ENCODE assay signal across 37 mouse cellular contexts in the genomic region with DNA sequence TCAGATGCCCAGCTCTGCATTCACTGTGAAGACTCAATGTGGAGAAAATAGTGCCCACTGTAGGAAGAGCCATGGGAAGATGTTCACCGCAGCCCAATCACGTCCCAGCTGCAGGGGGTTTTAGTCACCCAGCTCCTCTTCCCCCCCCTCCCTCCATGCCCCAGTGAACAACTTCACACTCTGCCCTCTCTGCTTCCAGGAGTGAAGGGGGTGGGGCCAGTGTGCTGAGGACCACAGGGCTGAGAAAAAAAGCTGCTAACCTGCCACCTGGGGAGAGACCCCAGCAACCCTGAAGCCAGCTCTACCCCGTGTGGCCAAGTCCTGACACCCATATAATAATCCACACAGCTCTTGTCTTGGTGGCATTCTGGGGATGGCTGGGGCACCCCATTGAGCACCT. TPM values are rescaled to one million over a fixed set of nuclear protein-coding genes. Genes with fewer than 3 reads are reported as not detected.
"Had no signal": no experiment of that assay in that cellular context is flagged by ENCODE, and none has a peak within 500 bp of the region (broad histone marks: within the 10 kb centered on the region; RNA-seq: fewer than 3 reads in every experiment).

No protein-coding gene starts in this region.

- H3K9ac ChIP-seq: limb, embryonic 12.5 days; limb, embryonic 13.5 days; limb, embryonic 15.5 days; liver, embryonic 12.5 days; liver, embryonic 13.5 days; liver, embryonic 14.5 days; liver, embryonic 15.5 days; liver, postnatal 0 days; lung, embryonic 14.5 days; lung, embryonic 15.5 days; midbrain, embryonic 12.5 days; midbrain, embryonic 13.5 days; midbrain, embryonic 15.5 days; neural tube, embryonic 12.5 days; neural tube, embryonic 13.5 days had no signal

- H3K36me3 ChIP-seq: limb, embryonic 10.5 days; limb, embryonic 12.5 days; limb, embryonic 13.5 days; limb, embryonic 15.5 days; liver, embryonic 12.5 days; liver, embryonic 13.5 days; liver, embryonic 15.5 days; lung, embryonic 15.5 days; midbrain, embryonic 10.5 days; midbrain, embryonic 12.5 days; midbrain, embryonic 13.5 days; midbrain, embryonic 15.5 days; neural tube, embryonic 12.5 days; neural tube, embryonic 13.5 days had no signal

- H3K27ac ChIP-seq: limb, embryonic 12.5 days; limb, embryonic 13.5 days; limb, embryonic 15.5 days; liver, embryonic 12.5 days; liver, embryonic 13.5 days; liver, embryonic 14.5 days; liver, embryonic 15.5 days; lung, embryonic 15.5 days; macrophage; midbrain, embryonic 10.5 days; midbrain, embryonic 12.5 days; midbrain, embryonic 13.5 days; midbrain, embryonic 15.5 days; neural tube, embryonic 12.5 days; neural tube, embryonic 13.5 days had no signal

- H3K27me3 ChIP-seq: limb, embryonic 12.5 days; limb, embryonic 13.5 days; limb, embryonic 15.5 days; liver, embryonic 12.5 days; liver, embryonic 13.5 days; liver, embryonic 15.5 days; lung, embryonic 15.5 days; megakaryocyte, embryonic 14.5 days; midbrain, embryonic 12.5 days; midbrain, embryonic 13.5 days; midbrain, embryonic 15.5 days; neural tube, embryonic 12.5 days; neural tube, embryonic 13.5 days had no signal

- ATAC-seq: liver, embryonic 12.5 days; liver, postnatal 0 days; lung, postnatal 0 days; midbrain, embryonic 13.5 days; midbrain, embryonic 15.5 days; midbrain, embryonic 16.5 days had no signal

- H3K4me1 ChIP-seq: limb, embryonic 15.5 days; liver, embryonic 12.5 days; liver, embryonic 13.5 days; liver, embryonic 15.5 days; lung, embryonic 15.5 days; megakaryocyte, embryonic 14.5 days; midbrain, embryonic 12.5 days; midbrain, embryonic 13.5 days; midbrain, embryonic 15.5 days; neural tube, embryonic 12.5 days had no signal

- DNase-seq: left cerebral cortex, postnatal 4 days; liver; liver, embryonic 13.5 days; liver, postnatal 0 days; lung, adult 18-20 months; lung, adult 2 months; lung, embryonic 14.5 days; lung, postnatal 10 days; lung, postnatal 14 days; lung, postnatal 36 days; lung, postnatal 4 days; midbrain, embryonic 14.5 days had no signal

- H3K9me3 ChIP-seq: limb, embryonic 10.5 days; limb, embryonic 12.5 days; limb, embryonic 13.5 days; limb, embryonic 15.5 days; liver, embryonic 12.5 days; liver, embryonic 13.5 days; liver, embryonic 15.5 days; lung, embryonic 15.5 days; megakaryocyte, embryonic 14.5 days; midbrain, embryonic 10.5 days; midbrain, embryonic 12.5 days; midbrain, embryonic 13.5 days; midbrain, embryonic 15.5 days; neural tube, embryonic 12.5 days; neural tube, embryonic 13.5 days had no signal

- H3K4me2 ChIP-seq: limb, embryonic 12.5 days; limb, embryonic 13.5 days; limb, embryonic 15.5 days; liver, embryonic 11.5 days; liver, embryonic 12.5 days; liver, embryonic 13.5 days; liver, embryonic 15.5 days; lung, embryonic 14.5 days; lung, embryonic 15.5 days; midbrain, embryonic 11.5 days; midbrain, embryonic 12.5 days; midbrain, embryonic 13.5 days; midbrain, embryonic 15.5 days; neural tube, embryonic 12.5 days; neural tube, embryonic 13.5 days had no signal

- H3K4me3 ChIP-seq: limb, embryonic 10.5 days; limb, embryonic 12.5 days; limb, embryonic 13.5 days; limb, embryonic 15.5 days; liver, embryonic 12.5 days; liver, embryonic 13.5 days; liver, embryonic 15.5 days; lung, embryonic 15.5 days; megakaryocyte, embryonic 14.5 days; midbrain, embryonic 10.5 days; midbrain, embryonic 12.5 days; midbrain, embryonic 13.5 days; midbrain, embryonic 15.5 days; myocyte; neural tube, embryonic 12.5 days; neural tube, embryonic 13.5 days had no signal

RNA-seq across cellular contexts. Expression of gene Prima1, which starts 24.7 kb away (rescaled TPM):
- polyA plus RNA-seq: limb, embryonic 10.5 days; limb, embryonic 12.5 days; liver, adult 2 months; liver, embryonic 12.5 days; liver, embryonic 13.5 days; liver, embryonic 14.5 days; liver, embryonic 15.5 days; liver, embryonic 16.5 days; liver, postnatal 0 days; lung, embryonic 14.5 days; macrophage; myocyte had no signal

RNA-seq across cellular contexts. Expression of gene Fam181a, which starts 44.2 kb away (rescaled TPM):
- polyA plus RNA-seq: limb, embryonic 10.5 days; limb, embryonic 11.5 days; limb, embryonic 15.5 days; liver, adult 2 months; liver, embryonic 11.5 days; liver, embryonic 12.5 days; liver, embryonic 13.5 days; liver, embryonic 14.5 days; liver, embryonic 15.5 days; liver, embryonic 16.5 days; liver, postnatal 0 days; lung, embryonic 15.5 days; lung, embryonic 16.5 days; macrophage; myocyte had no signal
